Mouse (Mus musculus) forebrain, embryonic 13.5 days (tissue): ENCODE results near the gene Lsmem1. TPM values are rescaled to one million over a fixed set of nuclear protein-coding genes. Genes with fewer than 3 reads are reported as not detected.
"Not testable (repeated sequence)": the region's sequence is repeated elsewhere in the genome, so short reads cannot be mapped to it uniquely, and the experiment has no call there.

Experiments
- ATAC-seq: fragments of 200-750 bp; cut with Nextera tagmentation; 2 replicates; pipeline ENCODE4 v1.8.0; 2017
- H3K27ac ChIP-seq: fragments of 300-500 bp; sonication (generic); 2 replicates; pipeline ENCODE4 v1.5.1; 2015; ENCODE audit warnings: inconsistent platforms, mild to moderate bottlenecking, moderate library complexity
- H3K27me3 ChIP-seq: fragments of 300-500 bp; sonication (generic); 2 replicates; pipeline ENCODE4 v1.6.1; 2015; ENCODE audit warnings: mild to moderate bottlenecking, inconsistent platforms
- H3K36me3 ChIP-seq: fragments of 300-500 bp; sonication (generic); 2 replicates; pipeline ENCODE4 v1.6.1; 2015; ENCODE audit warnings: mild to moderate bottlenecking, inconsistent platforms; ENCODE audit not compliant: poor library complexity, severe bottlenecking
- H3K4me1 ChIP-seq: fragments of 300-500 bp; sonication (generic); 2 replicates; pipeline ENCODE4 v1.6.1; 2015; ENCODE audit warnings: inconsistent platforms
- H3K4me2 ChIP-seq: fragments of 300-500 bp; sonication (generic); 2 replicates; pipeline ENCODE4 v1.6.1; 2015; ENCODE audit warnings: inconsistent platforms, mild to moderate bottlenecking, moderate library complexity
- H3K4me3 ChIP-seq: fragments of 300-500 bp; sonication (generic); 2 replicates; pipeline ENCODE4 v1.5.1; 2015; ENCODE audit warnings: mild to moderate bottlenecking, inconsistent platforms
- H3K9ac ChIP-seq: fragments of 300-500 bp; sonication (generic); 2 replicates; pipeline ENCODE4 v1.6.1; 2015; ENCODE audit warnings: mild to moderate bottlenecking, inconsistent platforms
- H3K9me3 ChIP-seq: fragments of 300-500 bp; sonication (generic); replicated peaks from 2 replicates; pipeline ENCODE4 v1.6.1; 2016; ENCODE audit warnings: inconsistent platforms
- WGBS: fragments of 180-500 bp; shearing (Covaris S2); methylation state at CpG from one replicate; pipeline ENCODE4 v1.1.7; 2015; 5-methylcytosine and 5-hydroxymethylcytosine counted together
- polyA plus RNA-seq: library from polyadenylated mRNA; unstranded; fragments of >200 nt; fragmentation: Nextera tagmentation; extraction: Ambion mirVana; gene quantifications from 2 replicates; pipeline ENCODE4 v1.2.1, GENCODE M21; 2015

The Lsmem1 gene
- polyA plus RNA-seq, 1 experiment from 2014 or later = not detected

- H3K27me3 ChIP-seq = no peaks in the 10 kb centered on the region
- no peaks in the 10 kb centered on the region for H3K4me1 ChIP-seq
- WGBS = 90% methylated on average over 7 of the region's 7 CpGs
- H3K36me3 ChIP-seq = peaks cover 52% of the 10 kb centered on the region
- H3K9ac ChIP-seq = no peak overlapping the region
- H3K27ac ChIP-seq = no peak overlapping the region
- no peak for ATAC-seq
- no peak overlapping the region for H3K4me2 ChIP-seq
- no peak overlapping the region for H3K4me3 ChIP-seq
- no peaks in the 10 kb centered on the region for H3K9me3 ChIP-seq
These were observed 3.1 kb upstream of the Lsmem1 start for GRCm38 (mm10) chr12:40202161-40203035.

- 93% methylated on average over 6 of the region's 6 CpGs for WGBS
- no peaks in the 10 kb centered on the region for H3K27me3 ChIP-seq
These were observed 1.4 kb upstream of the Lsmem1 start for GRCm38 (mm10) chr12:40200484-40201235.

GRCm38 (mm10) chr12:40199795-40200402 lies 609 bp upstream of the Lsmem1 start:
- ATAC-seq = peak; percentile 62
- Histone ChIP-seq H3K27ac (no peak overlapping the region), H3K9ac (no peak overlapping the region), H3K4me2 (no peak overlapping the region), H3K36me3 (peaks cover 28% of the 10 kb centered on the region), H3K4me1 (no peaks in the 10 kb centered on the region), H3K4me3 (no peak overlapping the region), H3K9me3 (no peaks in the 10 kb centered on the region), H3K27me3 (no peaks in the 10 kb centered on the region)
- WGBS = 50% methylated on average over 7 of the region's 7 CpGs

More at GRCm38 (mm10) chr12:40200484-40201235, 1.4 kb upstream of the Lsmem1 start:
- no peak overlapping the region for H3K9ac ChIP-seq
- no peak overlapping the region for H3K4me3 ChIP-seq
- no peaks in the 10 kb centered on the region for H3K9me3 ChIP-seq
- no peak overlapping the region for H3K27ac ChIP-seq
- no peak overlapping the region for H3K4me2 ChIP-seq
- ATAC-seq = peak; percentile 13; the same call in 1 of the 2 replicates
- H3K36me3 ChIP-seq = peaks cover 35% of the 10 kb centered on the region
- H3K4me1 ChIP-seq = no peaks in the 10 kb centered on the region

GRCm38 (mm10) chr12:40198427-40198826 lies 863 bp downstream of the Lsmem1 start:
- Histone ChIP-seq H3K4me3 (no peak overlapping the region), H3K27me3 (no peaks in the 10 kb centered on the region), H3K4me1 (no peaks in the 10 kb centered on the region), H3K36me3 (peaks cover 14% of the 10 kb centered on the region), H3K4me2 (no peak overlapping the region), H3K9me3 (no peaks in the 10 kb centered on the region), H3K27ac (no peak overlapping the region), H3K9ac (no peak overlapping the region)
- no peak for ATAC-seq
- WGBS = 91% methylated on average over 9 of the region's 9 CpGs

GRCm38 (mm10) chr12:40198019-40198418 lies 1.3 kb downstream of the Lsmem1 start:
- no peak for ATAC-seq
- Histone ChIP-seq H3K27me3 (no peaks in the 10 kb centered on the region), H3K4me1 (no peaks in the 10 kb centered on the region), H3K4me2 (no peak overlapping the region), H3K36me3 (peaks cover 14% of the 10 kb centered on the region), H3K27ac (no peak overlapping the region), H3K9ac (no peak overlapping the region), H3K4me3 (no peak overlapping the region), H3K9me3 (no peaks in the 10 kb centered on the region)
- 91% methylated on average over 5 of the region's 5 CpGs for WGBS

GRCm38 (mm10) chr12:40197511-40197910 lies 1.8 kb downstream of the Lsmem1 start:
- ATAC-seq = no peak
- H3K27me3 ChIP-seq = no peaks in the 10 kb centered on the region
- H3K36me3 ChIP-seq = peaks cover 10% of the 10 kb centered on the region
- H3K9ac ChIP-seq = no peak overlapping the region
- no peak overlapping the region for H3K27ac ChIP-seq
- no peaks in the 10 kb centered on the region for H3K4me1 ChIP-seq
- no peak overlapping the region for H3K4me2 ChIP-seq
- H3K4me3 ChIP-seq = no peak overlapping the region
- H3K9me3 ChIP-seq = no peaks in the 10 kb centered on the region

- H3K4me1 ChIP-seq = no peaks in the 10 kb centered on the region
- H3K9ac ChIP-seq = no peak overlapping the region
- no peaks in the 10 kb centered on the region for H3K36me3 ChIP-seq
- H3K4me2 ChIP-seq = no peak overlapping the region
- H3K4me3 ChIP-seq = no peak overlapping the region
- H3K27ac ChIP-seq = no peak overlapping the region
- no peaks in the 10 kb centered on the region for H3K27me3 ChIP-seq
- 100% methylated on average over 3 of the region's 3 CpGs for WGBS
- ATAC-seq = no peak
- H3K9me3 ChIP-seq = peaks cover 3% of the 10 kb centered on the region; the same call in 1 of the 2 replicates
These were observed 13.8 kb downstream of the Lsmem1 start for GRCm38 (mm10) chr12:40185474-40185873.

GRCm38 (mm10) chr12:40177089-40177488 lies 22.2 kb downstream of the Lsmem1 start:
- ATAC-seq = no peak

GRCm38 (mm10) chr12:40176158-40176557 lies 23.1 kb downstream of the Lsmem1 start:
- H3K4me3 ChIP-seq = no peak overlapping the region
- no peak for ATAC-seq
- no peaks in the 10 kb centered on the region for H3K27me3 ChIP-seq
- H3K9me3 ChIP-seq = peaks cover 1% of the 10 kb centered on the region; the same call in 1 of the 2 replicates
- WGBS = 85% methylated on average over 2 of the region's 2 CpGs
- no peak overlapping the region for H3K9ac ChIP-seq
- H3K4me2 ChIP-seq = no peak overlapping the region
- no peaks in the 10 kb centered on the region for H3K36me3 ChIP-seq
- no peak overlapping the region for H3K27ac ChIP-seq
- H3K4me1 ChIP-seq = no peaks in the 10 kb centered on the region

More at GRCm38 (mm10) chr12:40177089-40177488, 22.2 kb downstream of the Lsmem1 start:
- Histone ChIP-seq H3K9me3 (peaks cover 3% of the 10 kb centered on the region; the same call in 1 of the 2 replicates), H3K27ac (no peak overlapping the region), H3K4me2 (no peak overlapping the region), H3K4me1 (no peaks in the 10 kb centered on the region), H3K27me3 (no peaks in the 10 kb centered on the region), H3K9ac (no peak overlapping the region), H3K4me3 (no peak overlapping the region), H3K36me3 (no peaks in the 10 kb centered on the region)
- 71% methylated on average over 6 of the region's 6 CpGs for WGBS

- H3K4me2 ChIP-seq, H3K36me3 ChIP-seq, H3K27ac ChIP-seq, H3K4me3 ChIP-seq, H3K27me3 ChIP-seq, ATAC-seq, H3K4me1 ChIP-seq, H3K9ac ChIP-seq, H3K9me3 ChIP-seq: not testable (repeated sequence)
- WGBS = 38% methylated on average over 1 of the region's 1 CpGs
These were observed 24.1 kb downstream of the Lsmem1 start for GRCm38 (mm10) chr12:40175171-40175570.

GRCm38 (mm10) chr12:40171637-40172036 lies 27.7 kb downstream of the Lsmem1 start:
- WGBS = 84% methylated on average over 2 of the region's 2 CpGs

GRCm38 (mm10) chr12:40169675-40170074 lies 29.6 kb downstream of the Lsmem1 start:
- H3K36me3 ChIP-seq = no peaks in the 10 kb centered on the region
- no peaks in the 10 kb centered on the region for H3K27me3 ChIP-seq
- no peak for ATAC-seq
- no peak overlapping the region for H3K27ac ChIP-seq
- no peak overlapping the region for H3K4me2 ChIP-seq
- 100% methylated on average over 1 of the region's 1 CpGs for WGBS
- no peak overlapping the region for H3K4me3 ChIP-seq
- H3K4me1 ChIP-seq = no peaks in the 10 kb centered on the region
- H3K9ac ChIP-seq = no peak overlapping the region
- H3K9me3 ChIP-seq = no peaks in the 10 kb centered on the region

More at GRCm38 (mm10) chr12:40171637-40172036, 27.7 kb downstream of the Lsmem1 start:
- Histone ChIP-seq H3K9me3 (no peaks in the 10 kb centered on the region), H3K36me3 (no peaks in the 10 kb centered on the region), H3K27me3 (no peaks in the 10 kb centered on the region), H3K4me3 (no peak overlapping the region), H3K4me1 (no peaks in the 10 kb centered on the region), H3K9ac (no peak overlapping the region), H3K4me2 (no peak overlapping the region), H3K27ac (no peak overlapping the region)
- ATAC-seq = no peak
